Mouse (Mus musculus) activated CD4-positive, CD25-positive, alpha-beta regulatory T cell, adult 4 months (primary cell): ENCODE measurements around the gene Cdc42bpa. TPM values are rescaled to one million over a fixed set of nuclear protein-coding genes. Genes with fewer than 3 reads are reported as not detected.

ENCODE experiments used
- ATAC-seq: one replicate; pipeline ENCODE4 v1.8.0; 2017
- polyA plus RNA-seq, 2 experiments: library from polyadenylated mRNA; unstranded; fragments of 100-300 nt; shearing (Covaris generic); gene quantifications; one replicate each; pipeline ENCODE4 v1.2.1; 2017

Gene Cdc42bpa
- under 1 TPM in 1 of 2 experiments, not detected in 1; 0.25 TPM for polyA plus RNA-seq

DNA sequence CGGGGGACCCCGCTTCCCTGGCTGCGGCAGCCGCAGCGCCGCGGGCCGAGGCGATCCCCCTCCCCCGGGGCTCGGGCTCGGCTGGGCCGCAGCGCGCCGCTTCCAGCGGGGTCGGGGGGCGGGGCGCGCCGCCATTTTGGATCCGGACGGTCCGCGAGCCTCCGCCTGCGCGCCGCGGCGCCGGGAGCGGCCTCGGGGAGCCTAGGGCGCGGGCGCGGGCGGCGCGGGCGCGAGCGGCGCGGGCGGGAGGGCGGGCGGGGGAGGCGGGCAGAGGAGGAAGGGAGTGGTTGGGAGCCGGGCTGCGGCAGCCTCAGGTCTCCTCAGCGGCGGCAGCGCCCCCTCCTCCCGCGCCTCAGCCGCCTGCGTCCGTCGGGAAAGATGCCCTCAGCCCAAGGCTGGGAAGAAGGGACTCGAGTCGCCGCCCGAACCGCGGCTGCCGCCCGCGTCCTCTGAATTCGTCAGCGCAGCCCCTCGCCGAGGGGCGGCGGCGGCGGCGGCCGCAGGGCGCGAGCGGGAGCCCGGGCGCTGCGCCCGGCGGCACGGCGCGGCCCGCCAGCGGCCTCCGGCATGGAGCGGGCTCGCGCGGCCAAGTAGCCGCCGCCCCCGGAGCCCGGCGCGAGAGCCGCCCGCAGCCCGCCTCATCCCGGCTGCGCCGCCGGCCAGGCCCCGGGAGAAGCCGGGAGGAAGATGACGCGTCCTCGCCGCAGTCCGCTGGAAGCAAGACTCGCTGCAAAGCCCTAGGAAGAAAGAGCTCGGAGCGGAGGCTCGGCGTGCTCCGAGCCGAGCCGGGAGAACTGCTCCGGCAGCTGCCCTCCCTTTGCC, at the start of gene Cdc42bpa:
Cdc42bpa (plus strand) TSS at position 752 of the 822 bp plus-strand sequence.
- peak; percentile 29 for ATAC-seq

- no peak for ATAC-seq
These were observed 46.8 kb upstream of the Cdc42bpa start for GRCm38 (mm10) chr1:179913471-179913870.

GRCm38 (mm10) chr1:179917036-179917435, 43.2 kb upstream of the Cdc42bpa start:
- no peak for ATAC-seq

GRCm38 (mm10) chr1:179917481-179917880, 42.8 kb upstream of the Cdc42bpa start:
- no peak for ATAC-seq

DNA sequence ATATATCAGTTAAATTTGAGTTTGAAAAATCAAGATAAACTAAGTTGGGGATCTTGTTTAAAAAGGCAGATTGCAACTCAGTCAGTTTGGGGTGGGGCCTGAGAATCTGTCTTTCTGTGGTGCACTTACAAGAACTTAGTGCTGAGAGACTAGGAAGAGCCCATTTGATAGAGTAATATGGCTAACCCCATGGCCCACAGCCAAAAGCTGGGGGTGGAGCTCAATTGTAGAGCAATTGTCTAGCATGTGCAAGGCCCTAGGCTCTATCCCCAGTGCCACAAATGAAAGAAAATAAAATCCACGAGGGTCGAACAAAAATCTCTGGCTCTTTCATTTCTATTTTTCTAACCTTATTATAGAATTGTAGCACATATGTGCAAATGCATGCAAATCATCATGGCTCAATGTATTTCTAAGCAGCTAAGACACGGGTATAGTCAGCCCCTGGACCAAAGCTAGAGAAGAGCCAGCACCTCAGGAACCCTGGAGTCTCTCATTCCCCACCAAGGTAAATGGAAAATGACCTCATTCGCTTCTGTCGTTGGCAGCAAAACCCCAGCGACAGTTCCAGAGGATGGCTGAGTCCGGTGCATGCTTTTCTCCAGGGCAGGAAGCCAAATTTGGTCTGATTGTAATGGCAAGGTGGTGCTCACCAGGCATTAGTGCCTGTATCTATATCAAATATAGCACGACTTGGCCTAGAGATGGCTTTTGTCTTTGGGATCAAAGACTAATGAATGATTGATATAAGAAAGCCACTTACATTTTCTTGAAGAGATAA, 40.4 kb upstream of the Cdc42bpa start:
- no peak for ATAC-seq

- no peak for ATAC-seq
These were observed 36.4 kb upstream of the Cdc42bpa start for GRCm38 (mm10) chr1:179923661-179924405.

- ATAC-seq = no peak
These were observed 34.0 kb upstream of the Cdc42bpa start for GRCm38 (mm10) chr1:179926240-179926639.

GRCm38 (mm10) chr1:179927102-179927501, 33.2 kb upstream of the Cdc42bpa start:
- no peak for ATAC-seq

DNA sequence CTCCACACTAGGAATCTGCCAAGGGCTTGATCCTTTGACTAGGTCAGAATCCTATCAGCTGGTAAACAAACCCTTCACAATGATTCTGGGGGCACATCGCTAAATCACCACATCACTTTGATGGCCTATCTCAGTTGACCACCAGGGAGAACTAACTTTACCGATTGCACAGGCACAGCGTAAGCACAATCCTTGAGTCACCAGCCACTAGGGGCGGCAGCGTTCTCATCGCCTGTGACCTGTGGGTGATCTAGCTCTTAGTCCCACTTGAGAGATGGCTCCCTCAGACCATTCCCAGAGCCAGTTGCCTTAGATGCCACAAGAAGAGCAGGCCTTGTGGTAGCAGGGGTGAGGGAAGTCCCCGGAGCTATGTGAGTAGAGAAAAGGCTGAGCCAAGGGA, 31.4 kb upstream of the Cdc42bpa start:
- ATAC-seq = no peak

GRCm38 (mm10) chr1:179931247-179931646, 29.0 kb upstream of the Cdc42bpa start:
- ATAC-seq = no peak

DNA sequence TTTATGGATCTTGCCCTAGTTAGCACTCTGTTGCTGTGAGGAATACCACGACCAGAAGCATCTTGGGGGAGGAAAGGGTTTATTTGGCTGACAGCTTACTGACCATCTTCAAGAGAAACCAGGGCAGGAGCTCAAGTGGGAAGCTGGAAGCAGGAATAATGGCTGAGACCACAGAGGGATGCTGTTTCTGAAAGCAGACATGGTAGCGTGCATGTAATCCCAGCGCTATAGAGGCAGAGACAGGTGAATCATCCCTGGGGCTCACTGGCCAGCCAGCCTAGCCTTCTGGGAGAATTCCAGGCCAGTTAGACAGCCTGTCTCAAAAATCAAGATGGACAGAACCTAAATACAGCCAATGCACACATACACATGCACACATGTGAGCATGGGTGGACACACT, 26.2 kb upstream of the Cdc42bpa start:
- ATAC-seq = no peak

- no peak for ATAC-seq
These were observed 20.0 kb upstream of the Cdc42bpa start for GRCm38 (mm10) chr1:179940071-179940786.

DNA sequence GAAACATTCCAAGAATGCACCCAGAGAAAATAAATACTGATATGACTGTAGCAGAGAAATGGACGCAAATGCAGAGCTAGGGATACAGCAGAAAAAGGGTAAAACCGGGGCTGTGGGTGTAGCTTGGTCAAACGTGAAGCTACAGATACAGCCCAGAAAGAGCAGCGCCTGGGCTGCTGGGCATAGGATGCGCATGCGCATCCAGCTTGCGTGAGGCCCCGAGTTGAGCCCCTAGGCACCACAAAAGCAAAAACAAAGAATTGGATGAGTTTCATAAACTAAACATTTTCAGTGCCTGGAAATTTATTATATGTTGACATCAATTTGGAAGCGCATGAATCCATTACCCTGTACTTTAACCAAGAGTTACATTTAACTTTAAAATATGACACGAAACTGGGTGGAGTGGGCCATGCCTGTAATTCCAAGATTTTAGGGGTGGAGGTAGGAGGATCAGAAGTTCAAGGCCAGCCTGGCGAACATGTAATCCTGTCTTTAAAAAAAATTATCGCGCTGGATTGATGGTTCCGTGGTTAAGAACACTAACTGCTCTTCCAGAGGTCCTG, 19.4 kb upstream of the Cdc42bpa start:
- ATAC-seq = no peak

- ATAC-seq = no peak
These were observed 15.3 kb upstream of the Cdc42bpa start for GRCm38 (mm10) chr1:179945017-179945416.

DNA sequence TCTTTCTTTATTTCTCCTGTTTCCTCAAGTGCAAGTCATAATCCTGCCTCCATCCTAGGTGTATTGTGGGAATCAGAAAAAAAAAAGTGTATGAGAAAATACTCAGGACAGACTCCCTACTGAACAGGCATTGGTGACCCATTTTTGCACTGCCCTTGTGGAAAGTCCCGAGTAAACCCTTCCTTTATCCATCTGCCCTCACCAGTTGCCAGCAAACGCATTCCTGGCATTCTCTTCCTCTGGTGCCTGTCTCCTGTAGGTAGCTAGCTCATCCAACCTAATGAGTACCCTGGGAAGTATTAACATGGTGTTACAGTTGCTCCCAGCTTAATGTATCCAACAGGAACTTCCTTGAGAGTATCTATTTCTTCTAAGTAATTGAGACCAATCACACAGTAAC, 13.7 kb upstream of the Cdc42bpa start:
- no peak for ATAC-seq

GRCm38 (mm10) chr1:179947653-179948052, 12.6 kb upstream of the Cdc42bpa start:
- ATAC-seq = no peak

DNA sequence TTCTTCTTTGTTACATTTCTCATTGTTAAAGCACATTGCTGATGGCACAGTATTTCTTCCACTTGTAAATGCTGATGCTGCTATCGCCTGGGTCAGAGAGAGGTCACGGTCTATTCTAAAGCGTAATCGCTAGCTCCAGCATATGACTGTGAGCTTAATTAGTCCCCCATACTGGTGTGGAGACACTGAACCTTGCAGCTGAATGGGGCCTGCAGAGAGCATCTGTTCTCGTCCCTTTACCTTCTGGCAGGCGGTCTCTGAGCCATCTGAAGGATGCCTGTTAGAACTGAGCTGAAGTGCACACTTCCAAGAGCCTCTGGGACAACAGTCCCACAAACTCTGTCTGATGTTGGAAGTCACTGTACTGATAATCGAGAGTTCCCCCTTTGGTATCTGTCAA, 8.7 kb upstream of the Cdc42bpa start:
- no peak for ATAC-seq

GRCm38 (mm10) chr1:179953251-179953650, 7.0 kb upstream of the Cdc42bpa start:
- ATAC-seq = no peak

- ATAC-seq = no peak
These were observed 2.8 kb upstream of the Cdc42bpa start for GRCm38 (mm10) chr1:179957431-179957830.

DNA sequence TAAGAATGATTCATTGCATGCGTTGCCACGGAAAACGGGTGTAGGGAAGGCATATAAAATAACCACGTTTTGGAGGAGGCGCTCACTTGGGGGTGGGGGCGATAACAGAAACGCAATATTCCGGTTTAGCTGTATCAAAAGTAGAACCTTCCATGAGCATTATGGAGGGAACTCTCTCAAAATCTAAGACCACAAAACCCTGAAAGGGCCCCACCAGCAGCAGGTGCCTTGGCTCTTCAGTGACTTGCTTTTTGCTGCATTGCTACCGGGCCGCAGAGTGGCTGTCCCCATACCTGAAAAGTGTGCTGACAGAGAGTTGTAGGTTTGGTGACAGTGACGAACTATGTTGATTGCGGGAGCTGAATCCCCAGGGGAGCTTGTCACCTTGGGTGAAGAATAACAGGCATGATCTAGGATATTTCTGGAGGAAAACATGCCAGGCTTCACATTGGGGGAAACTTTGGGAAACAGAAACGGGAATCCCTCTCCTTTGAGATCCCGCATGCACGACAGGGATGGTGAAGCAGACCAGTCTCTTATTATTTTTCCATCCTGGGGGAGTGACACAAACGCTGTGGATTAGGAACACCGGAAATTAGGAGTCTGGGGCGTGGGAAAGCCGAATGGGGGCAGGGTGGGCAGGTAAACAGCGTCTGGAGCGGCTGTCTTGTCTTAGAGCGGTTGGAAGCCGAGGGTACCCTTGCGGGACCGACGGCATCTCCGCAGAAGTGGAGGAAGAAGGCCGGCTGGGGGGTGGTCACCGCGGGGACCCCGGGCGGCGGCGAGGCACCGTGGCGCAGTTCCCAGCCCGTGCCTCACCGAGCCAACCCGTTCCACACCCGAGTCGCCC, 1.2 kb upstream of the Cdc42bpa start:
- ATAC-seq = no peak

- no peak for ATAC-seq
These were observed 238 bp downstream of the Cdc42bpa start for GRCm38 (mm10) chr1:179960543-179960876.
